Mouse (Mus musculus): ENCODE data around the gene Hhip. TPM values are rescaled to one million over a fixed set of nuclear protein-coding genes. Genes with fewer than 3 reads are reported as not detected.

Hhip gene
- polyA plus RNA-seq (2012; rRNA removed), result 1.3 and 2.1 TPM in 2 replicates

DNA sequence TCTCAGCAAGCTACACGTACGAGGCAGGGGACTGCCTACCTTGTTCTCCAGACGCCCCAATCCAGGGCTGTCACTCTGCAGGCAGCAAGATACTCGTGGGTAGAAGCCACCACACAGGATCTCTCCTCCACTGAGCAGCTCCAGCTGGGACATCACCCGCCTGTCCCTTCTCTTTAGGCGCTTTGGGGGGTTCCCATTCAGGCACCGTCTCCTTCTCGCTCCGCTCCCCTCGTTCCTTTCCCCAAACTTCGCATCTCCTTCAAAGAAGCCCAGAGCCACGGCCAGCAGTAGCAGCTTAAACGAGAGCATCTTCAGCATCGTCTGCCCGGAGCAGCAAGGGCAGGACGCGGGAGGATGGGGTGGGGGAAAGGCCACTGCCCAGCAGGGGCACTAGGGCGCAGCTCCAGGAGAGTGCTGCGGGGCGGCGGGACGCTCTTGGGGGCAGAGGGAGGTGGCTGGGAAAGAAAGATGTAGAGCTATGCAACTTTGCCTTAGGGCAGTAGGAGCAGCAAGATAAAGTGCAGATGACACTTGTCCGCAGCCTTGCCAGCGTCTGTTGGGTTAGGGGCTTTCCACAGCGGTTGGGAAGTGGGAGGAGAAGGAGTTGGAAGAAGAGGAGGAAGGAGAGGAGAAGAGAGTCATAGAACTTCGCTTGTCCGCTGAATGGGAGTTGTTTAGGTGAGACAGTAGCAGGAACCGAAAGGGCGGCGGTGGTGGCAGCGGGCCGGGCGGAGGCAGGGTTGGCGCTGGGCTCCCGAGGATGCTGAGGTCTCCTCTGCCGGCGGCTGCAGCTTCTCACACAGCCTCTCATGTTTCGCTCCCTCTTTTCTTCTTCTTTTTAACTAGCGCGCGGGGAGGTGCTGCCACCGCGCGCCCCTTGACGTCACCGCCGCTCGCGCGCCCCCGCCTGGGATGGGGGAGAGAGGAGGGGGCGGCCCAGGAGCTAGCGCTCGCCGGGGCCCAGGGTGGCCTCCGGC, at the start of gene Hhip:
Gene Hhip (minus strand): TSS at position 809 of the 977 bp plus-strand sequence.

